Mouse (Mus musculus): ENCODE measurements around the gene Spaca4. TPM values are rescaled to one million over a fixed set of nuclear protein-coding genes. Genes with fewer than 3 reads are reported as not detected.
A peak's percentile ranks its signal among the peaks of the same experiment; 100 is the strongest.

Spaca4 gene
- total RNA-seq, 2 experiments from 2014 or later = not detected

- peak; percentile 99 for DNase-seq (ENCODE audit: low spot score in 2 of 2)
- intact Hi-C loops (cut with DNase I) = no loop called here
Measured at GRCm38 (mm10) chr7:45715090-45715708, 10.4 kb downstream of the Spaca4 start, which contains the start of gene Rpl18. Gene Rpl18, plus strand, starts transcription at chr7:45715457.

- no peak for DNase-seq (ENCODE audit: low spot score in 2 of 2)
- intact Hi-C loops (cut with DNase I) = no loop called here
Measured at GRCm38 (mm10) chr7:45714630-45715089, 11.0 kb downstream of the Spaca4 start.

GRCm38 (mm10) chr7:45713881-45714520, 11.6 kb downstream of the Spaca4 start:
- DNase-seq (ENCODE audit: low spot score in 2 of 2) = no peak
- intact Hi-C loops (cut with DNase I) = no loop called here

- DNase-seq (ENCODE audit: low spot score in 2 of 2) = no peak
- intact Hi-C loops (cut with DNase I) = no loop called here
Measured at GRCm38 (mm10) chr7:45713396-45713795, 12.2 kb downstream of the Spaca4 start.

- intact Hi-C loops (cut with DNase I) = no loop called here
- no peak for DNase-seq (ENCODE audit: low spot score in 2 of 2)
Measured at GRCm38 (mm10) chr7:45712022-45712757, 13.4 kb downstream of the Spaca4 start.

- DNase-seq (ENCODE audit: low spot score in 2 of 2) = no peak
- intact Hi-C loops (cut with DNase I) = no loop called here
Measured at GRCm38 (mm10) chr7:45711316-45712021, 14.1 kb downstream of the Spaca4 start.

GRCm38 (mm10) chr7:45710477-45711191, 15.0 kb downstream of the Spaca4 start:
- intact Hi-C loops (cut with DNase I) = no loop called here
- DNase-seq (ENCODE audit: low spot score in 2 of 2) = no peak

GRCm38 (mm10) chr7:45709677-45710355, 15.8 kb downstream of the Spaca4 start:
- intact Hi-C loops (cut with DNase I) = loop anchor here (10.0 kb wide), 1 partner anchor 245 kb away; the partner anchor contains the start of gene Bax
- no peak for DNase-seq (ENCODE audit: low spot score in 2 of 2)

GRCm38 (mm10) chr7:45709036-45709435, 16.6 kb downstream of the Spaca4 start:
- intact Hi-C loops (cut with DNase I) = loop anchor here (10.0 kb wide), 1 partner anchor 244 kb away; the partner anchor contains the start of gene Bax
- peak; percentile 34 to 73 for DNase-seq (ENCODE audit: low spot score in 2 of 2)

GRCm38 (mm10) chr7:45708221-45708761, 17.3 kb downstream of the Spaca4 start:
- intact Hi-C loops (cut with DNase I) = loop anchor here (10.0 kb wide), 1 partner anchor 243 kb away; the partner anchor contains the start of gene Bax
- DNase-seq (ENCODE audit: low spot score in 2 of 2) = peak in 1 of 2 experiments; percentile 37

GRCm38 (mm10) chr7:45707375-45707967, 18.1 kb downstream of the Spaca4 start:
- DNase-seq (ENCODE audit: low spot score in 2 of 2) = peak; percentile 96 to 97
- intact Hi-C loops (cut with DNase I) = loop anchor here (10.0 kb wide), 1 partner anchor 243 kb away; the partner anchor contains the start of gene Bax

- intact Hi-C loops (cut with DNase I) = loop anchor here (10.0 kb wide), 1 partner anchor 242 kb away; the partner anchor contains the start of gene Bax
- DNase-seq (ENCODE audit: low spot score in 2 of 2) = peak; percentile 84 to 92
Measured at GRCm38 (mm10) chr7:45706721-45707241, 18.8 kb downstream of the Spaca4 start.

- intact Hi-C loops (cut with DNase I) = loop anchor here (10.0 kb wide), 1 partner anchor 241 kb away; the partner anchor contains the start of gene Bax
- DNase-seq (ENCODE audit: low spot score in 2 of 2) = peak; percentile 84 to 95
Measured at GRCm38 (mm10) chr7:45705873-45706281, 19.7 kb downstream of the Spaca4 start.

- intact Hi-C loops (cut with DNase I) = loop anchor here (10.0 kb wide), 1 partner anchor 241 kb away; the partner anchor contains the start of gene Bax
- DNase-seq (ENCODE audit: low spot score in 2 of 2) = no peak
Measured at GRCm38 (mm10) chr7:45705443-45705864, 20.2 kb downstream of the Spaca4 start.

GRCm38 (mm10) chr7:45704730-45705442, 20.7 kb downstream of the Spaca4 start, which contains the start of gene Dbp:
Gene Dbp, plus strand, starts transcription at chr7:45705088.
- peak; percentile 99 to 100 for DNase-seq (ENCODE audit: low spot score in 2 of 2)
- intact Hi-C loops (cut with DNase I) = loop anchor here (10.0 kb wide), 1 partner anchor 240 kb away; the partner anchor contains the start of gene Bax

GRCm38 (mm10) chr7:45704046-45704559, 21.5 kb downstream of the Spaca4 start:
- intact Hi-C loops (cut with DNase I) = loop anchor here (10.0 kb wide), 1 partner anchor 239 kb away; the partner anchor contains the start of gene Bax

More at GRCm38 (mm10) chr7:45704046-45704559, 21.5 kb downstream of the Spaca4 start:
- peak; percentile 84 to 98 for DNase-seq (ENCODE audit: low spot score in 2 of 2)
